Mouse (Mus musculus): ENCODE measurements around the gene Nmnat2. TPM values are rescaled to one million over a fixed set of nuclear protein-coding genes. Genes with fewer than 3 reads are reported as not detected.
A peak's percentile ranks its signal among the peaks of the same experiment; 100 is the strongest.

Gene Nmnat2
- polyA plus RNA-seq, 1 experiment: 3.2 TPM

- H3K36me3 ChIP-seq (ENCODE audit: control insufficient read depth, insufficient read depth, low read length): no peaks in the 10 kb centered on the region
- H3K27ac ChIP-seq (ENCODE audit: control insufficient read depth, insufficient read depth, low read depth, low read length): no peak overlapping the region
- no peak for TF ChIP-seq POLR2A (IDR thresholded peaks at IDR 0.05; ENCODE audit: control insufficient read depth, low read depth, low read length)
- TF ChIP-seq CTCF (IDR thresholded peaks at IDR 0.05; ENCODE audit: control insufficient read depth, insufficient read depth, insufficient replicate concordance, low read depth, low read length): no peak
- no peaks in the 10 kb centered on the region for H3K4me1 ChIP-seq (ENCODE audit: control insufficient read depth, insufficient read depth, low read length)
- H3K4me3 ChIP-seq (ENCODE audit: control insufficient read depth, low read depth, low read length): no peak overlapping the region
- no peaks in the 10 kb centered on the region for H3K27me3 ChIP-seq (ENCODE audit: control insufficient read depth, insufficient read depth, low read length)
These were observed 130.4 kb downstream of the Nmnat2 start for GRCm38 (mm10) chr1:153085198-153085597.

GRCm38 (mm10) chr1:153087771-153088170, 133.0 kb downstream of the Nmnat2 start:
- no peak overlapping the region for H3K27ac ChIP-seq (ENCODE audit: control insufficient read depth, insufficient read depth, low read depth, low read length)
- H3K27me3 ChIP-seq (ENCODE audit: control insufficient read depth, insufficient read depth, low read length): no peaks in the 10 kb centered on the region
- no peak for TF ChIP-seq CTCF (IDR thresholded peaks at IDR 0.05; ENCODE audit: control insufficient read depth, insufficient read depth, insufficient replicate concordance, low read depth, low read length)
- no peak for TF ChIP-seq POLR2A (IDR thresholded peaks at IDR 0.05; ENCODE audit: control insufficient read depth, low read depth, low read length)
- H3K36me3 ChIP-seq (ENCODE audit: control insufficient read depth, insufficient read depth, low read length): no peaks in the 10 kb centered on the region
- no peak overlapping the region for H3K4me3 ChIP-seq (ENCODE audit: control insufficient read depth, low read depth, low read length)
- H3K4me1 ChIP-seq (ENCODE audit: control insufficient read depth, insufficient read depth, low read length): no peaks in the 10 kb centered on the region; the same call in 1 of the 2 replicates

- no peaks in the 10 kb centered on the region; the same call in 1 of the 2 replicates for H3K4me1 ChIP-seq (ENCODE audit: control insufficient read depth, insufficient read depth, low read length)
- H3K36me3 ChIP-seq (ENCODE audit: control insufficient read depth, insufficient read depth, low read length): no peaks in the 10 kb centered on the region
- no peaks in the 10 kb centered on the region for H3K27me3 ChIP-seq (ENCODE audit: control insufficient read depth, insufficient read depth, low read length)
- no peak for TF ChIP-seq CTCF (IDR thresholded peaks at IDR 0.05; ENCODE audit: control insufficient read depth, insufficient read depth, insufficient replicate concordance, low read depth, low read length)
- no peak for TF ChIP-seq POLR2A (IDR thresholded peaks at IDR 0.05; ENCODE audit: control insufficient read depth, low read depth, low read length)
- H3K4me3 ChIP-seq (ENCODE audit: control insufficient read depth, low read depth, low read length): no peak overlapping the region
- no peak overlapping the region for H3K27ac ChIP-seq (ENCODE audit: control insufficient read depth, insufficient read depth, low read depth, low read length)
These were observed 135.3 kb downstream of the Nmnat2 start for GRCm38 (mm10) chr1:153090081-153090480.

- no peak overlapping the region for H3K27ac ChIP-seq (ENCODE audit: control insufficient read depth, insufficient read depth, low read depth, low read length)
These were observed 136.0 kb downstream of the Nmnat2 start for GRCm38 (mm10) chr1:153090807-153091206.

DNA sequence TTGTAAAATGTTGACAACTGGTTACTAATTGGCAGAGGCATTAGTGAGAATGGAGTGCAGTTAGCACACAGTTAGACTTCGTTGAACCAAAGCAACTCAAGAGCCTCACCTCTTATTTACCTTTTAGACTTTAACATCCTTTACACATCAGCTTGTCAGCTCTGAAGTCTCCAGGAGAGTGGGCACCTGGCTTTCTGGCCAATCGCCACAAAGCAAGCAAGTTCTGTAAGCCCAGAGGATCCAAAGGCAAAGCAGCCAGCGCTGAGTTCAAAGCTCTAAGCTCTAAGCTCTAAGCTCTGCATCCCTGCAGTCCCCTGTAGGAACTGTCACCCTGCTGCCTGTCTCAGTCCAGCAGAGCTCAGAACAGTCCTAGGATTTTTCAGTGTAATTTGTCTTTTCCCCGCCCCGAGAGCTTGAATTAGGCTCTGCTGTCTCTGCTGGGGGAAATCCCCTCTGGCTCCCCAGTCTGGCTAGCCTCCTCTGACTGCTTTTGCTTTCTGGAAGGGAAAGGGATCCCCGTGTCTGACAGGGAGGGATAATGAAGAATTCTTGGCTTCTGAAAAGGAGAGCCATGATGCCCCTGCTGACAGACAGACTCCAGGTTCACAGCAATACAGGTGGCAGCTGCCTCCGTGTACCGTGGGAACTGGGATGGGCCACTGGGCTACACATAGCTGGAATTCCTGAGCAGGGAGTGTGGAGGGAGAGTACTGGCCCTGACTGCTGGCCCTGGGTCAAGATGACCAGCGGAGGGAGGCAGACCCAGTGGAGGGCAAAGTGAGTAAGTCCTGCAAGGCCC, 136.8 kb downstream of the Nmnat2 start:
- TF ChIP-seq POLR2A (IDR thresholded peaks at IDR 0.05; ENCODE audit: control insufficient read depth, low read depth, low read length): no peak
- no peak for TF ChIP-seq CTCF (IDR thresholded peaks at IDR 0.05; ENCODE audit: control insufficient read depth, insufficient read depth, insufficient replicate concordance, low read depth, low read length)
- H3K4me3 ChIP-seq (ENCODE audit: control insufficient read depth, low read depth, low read length): no peak overlapping the region
- H3K27ac ChIP-seq (ENCODE audit: control insufficient read depth, insufficient read depth, low read depth, low read length): no peak overlapping the region
- no peaks in the 10 kb centered on the region for H3K36me3 ChIP-seq (ENCODE audit: control insufficient read depth, insufficient read depth, low read length)
- no peaks in the 10 kb centered on the region for H3K27me3 ChIP-seq (ENCODE audit: control insufficient read depth, insufficient read depth, low read length)
- H3K4me1 ChIP-seq (ENCODE audit: control insufficient read depth, insufficient read depth, low read length): no peaks in the 10 kb centered on the region; the same call in 1 of the 2 replicates

More at GRCm38 (mm10) chr1:153090807-153091206, 136.0 kb downstream of the Nmnat2 start:
- Histone ChIP-seq H3K4me3 (ENCODE audit: control insufficient read depth, low read depth, low read length) (no peak overlapping the region), H3K36me3 (ENCODE audit: control insufficient read depth, insufficient read depth, low read length) (no peaks in the 10 kb centered on the region), H3K4me1 (ENCODE audit: control insufficient read depth, insufficient read depth, low read length) (no peaks in the 10 kb centered on the region; the same call in 1 of the 2 replicates), H3K27me3 (ENCODE audit: control insufficient read depth, insufficient read depth, low read length) (no peaks in the 10 kb centered on the region)
- TF ChIP-seq POLR2A (IDR thresholded peaks at IDR 0.05; ENCODE audit: control insufficient read depth, low read depth, low read length) (no peak), CTCF (IDR thresholded peaks at IDR 0.05; ENCODE audit: control insufficient read depth, insufficient read depth, insufficient replicate concordance, low read depth, low read length) (no peak)

- Histone ChIP-seq H3K27ac (ENCODE audit: control insufficient read depth, insufficient read depth, low read depth, low read length) (no peak overlapping the region), H3K36me3 (ENCODE audit: control insufficient read depth, insufficient read depth, low read length) (no peaks in the 10 kb centered on the region), H3K4me1 (ENCODE audit: control insufficient read depth, insufficient read depth, low read length) (no peaks in the 10 kb centered on the region; the same call in 1 of the 2 replicates), H3K27me3 (ENCODE audit: control insufficient read depth, insufficient read depth, low read length) (no peaks in the 10 kb centered on the region), H3K4me3 (ENCODE audit: control insufficient read depth, low read depth, low read length) (no peak overlapping the region)
- TF ChIP-seq POLR2A (IDR thresholded peaks at IDR 0.05; ENCODE audit: control insufficient read depth, low read depth, low read length): no peak
- peak; percentile 26; the same call in 1 of the 2 replicates for TF ChIP-seq CTCF (IDR thresholded peaks at IDR 0.05; ENCODE audit: control insufficient read depth, insufficient read depth, insufficient replicate concordance, low read depth, low read length)
These were observed 137.6 kb downstream of the Nmnat2 start for GRCm38 (mm10) chr1:153092237-153092975.

- Histone ChIP-seq H3K27ac (ENCODE audit: control insufficient read depth, insufficient read depth, low read depth, low read length) (no peak overlapping the region), H3K4me1 (ENCODE audit: control insufficient read depth, insufficient read depth, low read length) (no peaks in the 10 kb centered on the region; the same call in 1 of the 2 replicates), H3K27me3 (ENCODE audit: control insufficient read depth, insufficient read depth, low read length) (no peaks in the 10 kb centered on the region), H3K36me3 (ENCODE audit: control insufficient read depth, insufficient read depth, low read length) (no peaks in the 10 kb centered on the region), H3K4me3 (ENCODE audit: control insufficient read depth, low read depth, low read length) (no peak overlapping the region)
- TF ChIP-seq POLR2A (IDR thresholded peaks at IDR 0.05; ENCODE audit: control insufficient read depth, low read depth, low read length) (no peak), CTCF (IDR thresholded peaks at IDR 0.05; ENCODE audit: control insufficient read depth, insufficient read depth, insufficient replicate concordance, low read depth, low read length) (no peak)
These were observed 138.4 kb downstream of the Nmnat2 start for GRCm38 (mm10) chr1:153093172-153093571.

Data from testis, adult 2 months (tissue).